Mouse (Mus musculus): Measurements from ENCODE around the gene Arpc2. TPM values are rescaled to one million over a fixed set of nuclear protein-coding genes. Genes with fewer than 3 reads are reported as not detected.
A peak's percentile ranks its signal among the peaks of the same experiment; 100 is the strongest.

The Arpc2 gene
- total RNA-seq (2015; ENCODE audit: low replicate concordance) (228 and 243 TPM in 2 replicates), total RNA-seq (2017; ENCODE audit: low replicate concordance) (69.4 and 89.7 TPM in 2 replicates)

DNA sequence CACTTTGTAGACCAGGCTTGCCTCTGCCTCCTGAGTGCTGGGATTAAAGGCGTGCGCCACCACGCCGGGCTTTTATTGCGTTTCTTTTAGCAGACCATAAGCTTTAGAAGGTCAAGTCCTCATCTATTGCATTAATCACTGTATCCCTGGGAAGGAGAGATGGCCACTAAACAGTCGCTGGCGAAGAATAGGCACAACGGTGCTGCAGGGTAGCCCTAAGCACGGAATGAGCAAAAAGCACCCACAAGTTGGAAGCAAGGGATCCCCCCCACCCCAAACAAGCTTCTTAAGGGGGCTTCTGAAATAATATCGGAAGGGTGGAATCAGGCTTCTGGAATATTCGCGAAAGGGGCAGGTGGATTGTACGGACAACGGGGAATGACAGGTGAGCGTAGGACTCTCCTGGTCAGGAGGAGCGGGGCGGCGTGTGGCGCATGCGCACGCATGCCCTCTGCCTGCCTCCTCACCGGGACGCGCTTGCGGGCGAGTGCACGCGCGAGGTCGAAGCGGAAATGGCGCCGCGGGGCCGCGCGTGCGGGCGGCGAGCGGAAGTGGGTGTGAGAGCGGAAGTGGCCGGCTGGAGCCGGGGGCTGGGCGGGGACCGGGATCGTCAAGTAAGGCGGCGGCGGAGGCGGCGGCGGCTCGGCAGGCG is at the start of gene Arpc2:
Gene Arpc2, plus strand, starts transcription at position 147 of the 652 bp plus-strand sequence.
- peak; percentile 87 for ATAC-seq (replicated peaks; ENCODE audit: low FRiP score, poor library complexity, severe bottlenecking)

DNA sequence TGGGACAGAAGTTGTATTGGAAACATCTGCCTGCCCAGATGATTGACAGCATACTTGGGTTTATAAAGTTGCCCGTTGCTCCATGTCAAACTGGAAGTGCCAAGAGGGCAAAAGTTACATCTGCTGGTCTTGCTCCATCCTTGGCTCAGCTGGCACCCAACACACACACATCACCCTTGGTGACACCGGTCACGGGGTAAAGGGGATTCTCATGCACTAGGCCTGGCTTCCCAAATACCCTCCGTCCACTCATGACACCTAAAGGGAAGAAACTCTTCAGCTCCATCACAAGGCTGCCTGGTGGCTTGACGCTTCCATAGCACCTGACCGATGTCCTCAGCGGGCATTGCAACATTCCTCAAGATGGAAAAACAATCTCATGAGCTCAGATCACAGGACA is 45.4 kb upstream of the Arpc2 start:
- no peak for ATAC-seq (replicated peaks; ENCODE audit: low FRiP score, poor library complexity, severe bottlenecking)

DNA sequence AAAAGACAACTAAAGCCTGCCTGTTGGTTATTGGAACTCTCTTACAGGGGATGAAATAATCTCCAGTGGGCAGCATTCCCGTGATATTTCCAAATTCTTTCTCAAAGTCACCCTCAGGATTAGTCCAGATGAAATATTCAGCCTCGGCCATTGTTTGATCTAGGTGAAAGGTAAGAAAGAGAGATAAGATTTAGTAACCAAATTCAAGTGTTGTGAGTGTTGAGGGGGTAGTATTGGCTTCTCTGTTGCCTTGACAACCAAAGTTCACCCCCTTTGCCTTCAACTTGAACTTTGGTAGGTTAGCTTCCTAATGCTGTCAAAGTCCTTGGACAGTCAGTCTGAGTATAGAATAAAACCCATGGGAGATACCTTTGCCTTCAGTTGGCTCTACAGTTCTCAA is 43.2 kb upstream of the Arpc2 start:
- no peak for ATAC-seq (replicated peaks; ENCODE audit: low FRiP score, poor library complexity, severe bottlenecking)

GRCm38 (mm10) chr1:74194445-74194844 is 41.4 kb upstream of the Arpc2 start, which contains the start of gene Cxcr1:
Gene Cxcr1, minus strand, starts transcription at chr1:74194631.
- ATAC-seq (replicated peaks; ENCODE audit: low FRiP score, poor library complexity, severe bottlenecking): no peak

DNA sequence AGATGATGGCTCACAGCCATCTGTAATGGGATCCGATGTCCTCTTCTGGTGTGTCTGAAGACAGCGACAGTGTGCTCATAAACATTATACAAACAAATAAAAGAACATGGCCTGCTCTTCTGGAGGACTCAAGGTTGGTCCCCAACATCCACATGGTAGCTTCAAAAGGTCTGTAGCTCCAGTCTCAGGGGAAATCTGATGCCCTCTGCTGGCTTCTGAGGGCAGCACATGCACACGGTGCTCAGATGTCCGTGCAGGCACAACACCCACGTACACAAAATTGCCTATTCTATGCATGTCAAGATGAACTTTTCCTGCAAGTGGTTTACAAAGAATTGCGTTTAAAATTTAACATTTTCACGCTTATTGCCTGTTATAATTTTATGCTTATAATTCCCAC is 39.9 kb upstream of the Arpc2 start:
- ATAC-seq (replicated peaks; ENCODE audit: low FRiP score, poor library complexity, severe bottlenecking): no peak; the same call in 1 of the 2 replicates

- no peak for ATAC-seq (replicated peaks; ENCODE audit: low FRiP score, poor library complexity, severe bottlenecking)
Measured at GRCm38 (mm10) chr1:74196621-74197419, 39.1 kb upstream of the Arpc2 start.

DNA sequence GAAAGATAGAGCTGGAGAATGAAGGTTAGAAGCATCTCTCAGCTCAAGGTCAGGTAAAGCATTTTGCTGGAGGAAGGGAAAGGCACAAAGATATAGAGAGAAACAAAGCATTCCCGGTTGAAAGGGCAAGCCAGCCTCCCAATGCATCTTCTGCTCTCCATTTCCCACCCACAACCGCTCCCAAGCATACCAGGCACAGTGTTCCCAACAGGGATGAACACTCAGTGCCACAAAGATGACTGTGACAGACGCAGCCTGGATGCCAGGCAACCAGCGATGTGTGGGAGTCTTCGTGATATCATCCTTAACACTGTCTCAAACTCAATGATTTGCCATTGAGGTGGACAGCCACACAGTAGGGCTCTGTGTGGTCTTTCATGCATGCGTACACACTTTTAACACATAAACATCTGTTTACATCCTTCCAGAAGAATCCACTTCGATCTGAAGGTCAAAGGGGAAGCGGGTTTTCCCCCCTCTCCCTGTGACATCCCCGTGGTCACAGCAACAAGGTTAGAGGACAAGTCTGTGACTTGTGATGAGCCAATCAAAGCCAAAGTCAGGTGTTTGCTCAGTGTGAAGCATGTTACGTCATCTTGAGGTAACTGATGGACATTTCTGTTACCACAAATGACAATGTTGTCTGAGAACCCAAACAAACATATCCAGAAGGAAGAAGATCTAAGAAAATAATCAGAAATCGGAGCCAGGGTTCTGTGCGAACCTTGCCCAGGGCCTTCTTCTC is 38.0 kb upstream of the Arpc2 start:
- ATAC-seq (replicated peaks; ENCODE audit: low FRiP score, poor library complexity, severe bottlenecking): no peak

- ATAC-seq (replicated peaks; ENCODE audit: low FRiP score, poor library complexity, severe bottlenecking): no peak
Measured at GRCm38 (mm10) chr1:74199046-74199445, 36.8 kb upstream of the Arpc2 start.

GRCm38 (mm10) chr1:74201048-74201844 is 34.6 kb upstream of the Arpc2 start:
- ATAC-seq (replicated peaks; ENCODE audit: low FRiP score, poor library complexity, severe bottlenecking): no peak

DNA sequence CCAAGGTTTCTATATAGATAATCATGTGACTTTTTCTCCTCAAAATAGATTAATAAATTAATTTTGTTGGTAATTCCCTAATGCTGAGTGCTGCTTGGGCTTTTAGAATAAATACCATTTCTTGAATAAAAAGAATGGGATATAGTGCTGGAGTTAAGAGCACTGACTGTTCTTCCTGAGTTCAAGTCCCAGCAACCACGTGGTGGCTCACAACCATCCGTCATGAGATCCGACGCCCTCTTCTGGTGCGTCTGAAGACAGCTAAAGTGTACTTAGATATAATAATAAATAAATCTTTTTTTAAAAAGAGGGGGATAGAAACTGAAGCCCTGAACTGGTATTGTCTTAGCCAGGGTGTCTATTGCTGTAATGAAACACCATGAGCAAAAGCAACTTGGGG is 32.4 kb upstream of the Arpc2 start:
- no peak for ATAC-seq (replicated peaks; ENCODE audit: low FRiP score, poor library complexity, severe bottlenecking)

- ATAC-seq (replicated peaks; ENCODE audit: low FRiP score, poor library complexity, severe bottlenecking): no peak
Measured at GRCm38 (mm10) chr1:74205881-74206280, 30.0 kb upstream of the Arpc2 start.

- no peak for ATAC-seq (replicated peaks; ENCODE audit: low FRiP score, poor library complexity, severe bottlenecking)
Measured at GRCm38 (mm10) chr1:74206642-74207041, 29.2 kb upstream of the Arpc2 start.

- no peak for ATAC-seq (replicated peaks; ENCODE audit: low FRiP score, poor library complexity, severe bottlenecking)
Measured at GRCm38 (mm10) chr1:74207906-74208305, 28.0 kb upstream of the Arpc2 start.

- ATAC-seq (replicated peaks; ENCODE audit: low FRiP score, poor library complexity, severe bottlenecking): no peak
Measured at GRCm38 (mm10) chr1:74208941-74209340, 26.9 kb upstream of the Arpc2 start.

DNA sequence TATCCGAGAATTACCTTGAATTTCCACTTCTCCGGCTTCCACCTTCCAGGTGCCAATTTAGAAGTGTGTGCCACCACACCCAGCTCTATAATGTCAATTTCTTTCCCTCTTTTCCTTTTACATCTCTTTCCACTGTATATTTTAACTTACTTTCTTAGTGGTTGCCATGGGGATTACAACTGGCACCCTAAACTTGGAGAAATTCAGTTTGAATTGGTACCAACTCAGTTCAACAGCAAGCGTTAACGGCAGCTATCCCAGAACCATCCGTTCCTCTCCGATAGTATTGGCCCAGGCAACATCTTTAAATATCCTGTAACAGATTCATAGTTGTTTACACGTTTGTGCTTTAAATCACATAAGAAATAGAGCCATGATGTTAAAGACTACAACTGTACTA is 16.0 kb upstream of the Arpc2 start:
- ATAC-seq (replicated peaks; ENCODE audit: low FRiP score, poor library complexity, severe bottlenecking): no peak

- ATAC-seq (replicated peaks; ENCODE audit: low FRiP score, poor library complexity, severe bottlenecking): no peak
Measured at GRCm38 (mm10) chr1:74227317-74227716, 8.6 kb upstream of the Arpc2 start.

DNA sequence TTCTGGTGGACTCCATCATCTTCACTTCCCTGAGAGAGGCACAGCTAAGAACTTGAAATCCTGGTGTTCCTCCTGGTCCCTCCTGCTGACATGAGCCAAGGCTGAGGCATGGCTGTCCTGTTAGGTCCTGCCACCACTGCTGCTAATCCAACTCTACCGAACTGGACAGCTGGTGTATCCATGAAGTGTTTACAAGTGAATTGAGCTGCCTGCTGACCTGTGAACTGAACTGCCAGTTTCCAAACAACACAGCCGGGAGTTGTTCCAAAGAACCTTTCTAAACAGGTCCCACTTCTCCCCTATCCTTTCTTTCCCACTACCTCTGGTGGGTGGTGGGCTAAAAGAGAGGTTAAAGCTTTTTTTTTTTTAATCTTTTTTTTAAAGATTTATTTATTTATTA is 5.9 kb upstream of the Arpc2 start:
- no peak for ATAC-seq (replicated peaks; ENCODE audit: low FRiP score, poor library complexity, severe bottlenecking)

DNA sequence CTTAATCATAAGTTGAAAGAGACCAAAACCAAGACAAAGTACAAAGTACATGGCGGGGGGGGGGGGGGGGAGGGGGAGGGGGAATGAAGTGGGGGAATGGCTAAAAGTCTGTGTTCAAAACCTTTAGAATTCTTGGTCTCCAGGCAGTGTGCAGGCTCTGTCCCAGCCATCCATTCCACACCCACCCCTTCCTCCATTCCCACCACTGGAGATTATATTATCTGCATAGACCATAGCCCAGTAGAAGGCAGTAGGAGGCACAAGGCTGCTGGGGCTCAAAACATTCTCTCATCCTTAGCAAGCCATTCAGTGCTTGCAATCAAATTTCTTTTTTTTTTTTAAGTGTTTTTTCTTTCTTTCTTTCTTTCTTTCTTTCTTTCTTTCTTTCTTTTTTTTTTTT is 4.9 kb upstream of the Arpc2 start:
- ATAC-seq (replicated peaks; ENCODE audit: low FRiP score, poor library complexity, severe bottlenecking): no peak

GRCm38 (mm10) chr1:74236590-74237317 is 870 bp downstream of the Arpc2 start:
- ATAC-seq (replicated peaks; ENCODE audit: low FRiP score, poor library complexity, severe bottlenecking): peak; percentile 79

Measured in erythroid progenitor cell, adult 5-6 weeks (primary cell).